Mouse (Mus musculus): ENCODE measurements around the gene Vmn1r235. TPM values are rescaled to one million over a fixed set of nuclear protein-coding genes. Genes with fewer than 3 reads are reported as not detected.

Gene Vmn1r235
- not detected for total RNA-seq (2023)

DNA sequence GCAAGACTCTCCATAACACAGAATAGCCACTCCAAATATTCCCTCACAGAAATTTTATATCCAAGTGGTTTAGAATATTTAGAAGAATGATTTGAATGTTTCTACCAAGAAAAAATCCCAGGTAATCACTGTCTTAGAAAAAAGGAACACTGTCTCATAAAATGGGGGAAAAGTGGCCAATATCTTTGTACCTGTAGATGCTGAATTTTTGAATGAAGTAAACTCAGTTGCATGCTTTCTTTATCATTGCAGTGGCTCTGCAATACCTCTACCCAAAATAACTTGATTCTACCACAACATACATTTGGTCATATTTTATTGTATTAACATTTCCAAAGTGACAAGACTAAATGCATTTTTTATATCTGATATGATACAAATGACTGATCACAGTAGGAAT, at the start of gene Vmn1r235:
Gene Vmn1r235 (plus strand): TSS at position 301 of the 400 bp plus-strand sequence.

DNA sequence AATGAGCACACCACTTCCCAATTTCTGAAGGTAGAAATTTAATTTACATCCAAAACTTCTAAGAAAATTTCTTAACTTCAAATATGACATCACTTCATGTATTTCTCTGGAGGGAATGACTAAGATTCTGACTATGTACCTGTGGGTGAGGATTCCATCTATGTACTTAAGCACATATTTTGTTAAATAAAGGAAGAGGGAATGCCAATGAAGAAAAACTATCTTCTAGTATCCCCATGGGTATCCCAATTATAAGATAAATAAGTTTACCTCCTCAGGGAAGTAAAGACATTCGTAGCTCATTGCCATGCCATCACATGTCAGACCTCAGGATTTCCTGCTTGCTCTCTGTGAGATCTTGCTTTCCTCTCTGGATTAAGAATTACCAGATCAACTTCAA, 30.4 kb upstream of the Vmn1r235 start, which contains the start of gene Vmn1r234:
Gene Vmn1r234 (plus strand): TSS at position 301 of the 400 bp plus-strand sequence.

DNA sequence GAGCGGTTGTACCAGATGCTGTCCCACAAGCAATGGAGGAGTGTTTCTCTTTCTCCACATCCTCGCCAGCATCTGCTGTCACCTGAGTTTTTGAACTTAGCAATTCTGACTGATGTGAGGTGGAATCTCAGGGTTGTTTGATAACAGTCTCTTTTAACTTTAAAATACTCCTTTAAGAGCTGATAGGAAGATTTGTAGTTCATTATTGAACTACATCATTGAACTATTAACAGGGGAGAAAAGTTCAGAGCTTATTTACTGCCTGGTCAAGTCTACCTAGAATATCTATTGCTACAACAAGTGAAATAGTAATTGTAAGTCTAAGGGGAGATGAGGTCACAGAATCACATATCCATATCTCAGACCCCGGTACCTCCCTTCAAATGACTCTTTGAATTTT, 26.4 kb downstream of the Vmn1r235 start, which contains the start of gene Vmn1r236:
Gene Vmn1r236 (plus strand): TSS at position 301 of the 400 bp plus-strand sequence.

DNA sequence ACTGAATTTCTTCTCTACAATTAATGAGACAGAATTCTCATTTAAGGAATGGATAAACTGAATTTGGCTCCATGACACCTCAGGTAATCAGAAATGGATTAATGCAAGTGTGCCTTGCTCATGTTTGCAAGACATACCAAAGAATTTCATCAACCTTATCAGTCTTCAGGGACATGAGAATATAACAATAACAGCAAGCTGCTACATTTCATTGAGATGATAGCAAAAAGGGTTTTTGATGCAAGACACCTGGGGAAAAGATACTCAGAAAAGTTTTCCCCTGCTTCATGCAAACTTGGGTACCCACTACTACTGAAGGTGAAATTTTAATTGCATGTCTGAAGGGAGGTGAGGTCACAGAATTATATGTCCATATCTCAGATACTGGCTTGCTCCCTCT, 55.4 kb downstream of the Vmn1r235 start, which contains the start of gene Vmn1r237:
Gene Vmn1r237 (plus strand): TSS at position 301 of the 400 bp plus-strand sequence.

Other genes starting within 250 kb of the Vmn1r235 start
- 10 to 100 TPM; 17.9 to 21.7 TPM for gene Zfp160, start 247.5 kb upstream of the Vmn1r235 start, total RNA-seq (2023)
- not detected for gene Vmn1r234, start 30.3 kb upstream of the Vmn1r235 start, total RNA-seq (2023)
- not detected for gene Vmn1r236, start 26.5 kb downstream of the Vmn1r235 start, total RNA-seq (2023)
- gene Vmn1r237, start 55.5 kb downstream of the Vmn1r235 start, total RNA-seq (2023) = not detected
- 1 to 10 TPM; 3.7 to 5.6 TPM for gene Zfp677, start 127.3 kb downstream of the Vmn1r235 start, total RNA-seq (2023)
- gene Zfp54, start 166.8 kb downstream of the Vmn1r235 start, total RNA-seq (2023) = 1 to 10 TPM; 2.5 to 4.0 TPM
- gene Zfp51, start 194.0 kb downstream of the Vmn1r235 start, total RNA-seq (2023) = 10 to 100 TPM; 13.3 to 15.6 TPM
- gene Zfp53, start 232.6 kb downstream of the Vmn1r235 start, total RNA-seq (2023) = 10 to 100 TPM; 11.8 to 18.1 TPM